Comparison of ENCODE assay signal across 23 mouse cellular contexts in genomic region chr9:35314254-35314653, GRCm38 (mm10). TPM values are rescaled to one million over a fixed set of nuclear protein-coding genes. Genes with fewer than 3 reads are reported as not detected.
DNase-seq lines count a peak whose midpoint lies in the region; ATAC-seq and TF ChIP-seq lines count a peak whose summit lies in the region.
"Had no signal": no experiment of that assay in that cellular context is flagged by ENCODE, and none has a peak within 500 bp of the region (broad histone marks: within the 10 kb centered on the region; RNA-seq: fewer than 3 reads in every experiment).

No protein-coding gene starts in this region.

- H3K4me1 ChIP-seq in forebrain, embryonic 10.5 days = peaks cover 66% of the 10 kb centered on the region
- H3K4me1 ChIP-seq in forebrain, postnatal 0 days (ENCODE audit: insufficient read depth) = 0 out of 2 replicates have a peak, but pooled peaks cover 4% of the 10 kb centered on the region
- H3K4me1 ChIP-seq in midbrain, embryonic 11.5 days (ENCODE audit: control insufficient read depth, insufficient read depth, low read length) = peaks cover 20% of the 10 kb centered on the region
- peaks cover 4% of the 10 kb centered on the region; the same call in 1 of the 2 replicates for H3K4me1 ChIP-seq in midbrain, embryonic 15.5 days
- peaks cover 44% of the 10 kb centered on the region for H3K4me1 ChIP-seq in forebrain, embryonic 15.5 days
- peaks cover 76% of the 10 kb centered on the region for H3K4me1 ChIP-seq in limb, embryonic 15.5 days

- 19% methylated on average over 1 of the region's 1 CpGs for WGBS in forebrain, embryonic 10.5 days
- 13% methylated on average over 1 of the region's 1 CpGs for WGBS in forebrain, postnatal 0 days
- WGBS in midbrain, embryonic 11.5 days = 56% methylated on average over 1 of the region's 1 CpGs
- WGBS in midbrain, embryonic 15.5 days = 17% methylated on average over 1 of the region's 1 CpGs
- 6% methylated on average over 1 of the region's 1 CpGs for WGBS in forebrain, embryonic 15.5 days
- WGBS in limb, embryonic 15.5 days = 67% methylated on average over 1 of the region's 1 CpGs

- no peak for DNase-seq in forebrain, embryonic 10.5 days (ENCODE audit: extremely low spot score, low spot score)
- DNase-seq in forebrain, postnatal 0 days = no peak
- no peak for DNase-seq in midbrain, embryonic 11.5 days (ENCODE audit: low spot score, missing footprints)
- no peak for DNase-seq in layer of hippocampus, postnatal 36 days
- no peak for DNase-seq in right cerebral cortex, postnatal 4 days
- DNase-seq: adrenal gland, postnatal 14 days; cerebellum, adult 9-10 months; heart, postnatal 14 days; kidney, postnatal 36 days; liver, postnatal 0 days; right cerebral cortex, postnatal 25 days; thymus, postnatal 25 days had no signal

- H3K27me3 ChIP-seq in forebrain, embryonic 10.5 days (ENCODE audit: poor library complexity, severe bottlenecking) = peaks cover 75% of the 10 kb centered on the region
- no peaks in the 10 kb centered on the region for H3K27me3 ChIP-seq in forebrain, postnatal 0 days (ENCODE audit: insufficient read depth, low read length)
- H3K27me3 ChIP-seq in midbrain, embryonic 11.5 days (ENCODE audit: control insufficient read depth, insufficient read depth, low read length) = peaks cover 5% of the 10 kb centered on the region; the same call in 1 of the 2 replicates
- H3K27me3 ChIP-seq in midbrain, embryonic 15.5 days (replicated peaks) = 0 out of 2 replicates have a peak, but pooled peaks cover 5% of the 10 kb centered on the region
- H3K27me3 ChIP-seq in forebrain, embryonic 15.5 days = peaks cover 4% of the 10 kb centered on the region; the same call in 1 of the 2 replicates
- H3K27me3 ChIP-seq in limb, embryonic 15.5 days = no peaks in the 10 kb centered on the region
- H3K27me3 ChIP-seq: heart, embryonic 13.5 days; kidney, embryonic 15.5 days had no signal

- H3K4me3 ChIP-seq in forebrain, embryonic 10.5 days = 0 out of 2 replicates have a peak overlapping the region, but pooled peaks have one; percentile 6
- H3K4me3 ChIP-seq in forebrain, postnatal 0 days (ENCODE audit: low read depth, low read length) = no peak overlapping the region
- H3K4me3 ChIP-seq in midbrain, embryonic 11.5 days (ENCODE audit: low read depth, low read length) = no peak overlapping the region
- no peak overlapping the region for H3K4me3 ChIP-seq in midbrain, embryonic 15.5 days
- H3K4me3 ChIP-seq in forebrain, embryonic 15.5 days = no peak overlapping the region
- no peak overlapping the region for H3K4me3 ChIP-seq in limb, embryonic 15.5 days
- H3K4me3 ChIP-seq: heart, embryonic 13.5 days; hindbrain, embryonic 15.5 days; kidney, embryonic 15.5 days; midbrain, embryonic 13.5 days; myocyte; neural tube, embryonic 13.5 days had no signal

- no peak overlapping the region for H3K4me2 ChIP-seq in forebrain, postnatal 0 days (ENCODE audit: low read depth)
- H3K4me2 ChIP-seq in midbrain, embryonic 11.5 days = no peak overlapping the region
- no peak overlapping the region for H3K4me2 ChIP-seq in midbrain, embryonic 15.5 days
- no peak overlapping the region for H3K4me2 ChIP-seq in forebrain, embryonic 15.5 days (replicated peaks)
- H3K4me2 ChIP-seq in limb, embryonic 15.5 days = no peak overlapping the region
- H3K4me2 ChIP-seq: heart, embryonic 13.5 days; hindbrain, embryonic 15.5 days; kidney, embryonic 15.5 days; liver, embryonic 11.5 days; midbrain, embryonic 13.5 days; neural tube, embryonic 13.5 days had no signal

- TF ChIP-seq CTCF in forebrain, postnatal 0 days (IDR thresholded peaks at IDR 0.05; ENCODE audit: low read depth) = no peak

- peak overlapping the region; percentile 82 for H3K27ac ChIP-seq in forebrain, embryonic 10.5 days
- no peak overlapping the region for H3K27ac ChIP-seq in forebrain, postnatal 0 days (ENCODE audit: low read depth, low read length)
- no peak overlapping the region for H3K27ac ChIP-seq in midbrain, embryonic 11.5 days (ENCODE audit: low read depth, low read length)
- H3K27ac ChIP-seq in midbrain, embryonic 15.5 days = no peak overlapping the region
- H3K27ac ChIP-seq in forebrain, embryonic 15.5 days (replicated peaks) = 0 out of 2 replicates have a peak overlapping the region, but pooled peaks have one; percentile 23
- H3K27ac ChIP-seq in limb, embryonic 15.5 days = peak overlapping the region; percentile 75; the same call in 1 of the 2 replicates
- H3K27ac ChIP-seq: heart, embryonic 13.5 days; hindbrain, embryonic 15.5 days; kidney, embryonic 15.5 days; midbrain, embryonic 13.5 days; neural tube, embryonic 13.5 days had no signal

- H3K9me3 ChIP-seq in forebrain, embryonic 10.5 days = no peaks in the 10 kb centered on the region
- H3K9me3 ChIP-seq in forebrain, postnatal 0 days (ENCODE audit: low read length) = no peaks in the 10 kb centered on the region
- H3K9me3 ChIP-seq in midbrain, embryonic 11.5 days (ENCODE audit: control insufficient read depth, low read length) = no peaks in the 10 kb centered on the region
- no peaks in the 10 kb centered on the region for H3K9me3 ChIP-seq in midbrain, embryonic 15.5 days
- H3K9me3 ChIP-seq in forebrain, embryonic 15.5 days = no peaks in the 10 kb centered on the region
- no peaks in the 10 kb centered on the region for H3K9me3 ChIP-seq in limb, embryonic 15.5 days
- H3K9me3 ChIP-seq: heart, embryonic 13.5 days; hindbrain, embryonic 15.5 days; kidney, embryonic 15.5 days; midbrain, embryonic 13.5 days; neural tube, embryonic 13.5 days had no signal

- ATAC-seq in forebrain, postnatal 0 days = no peak
- peak; percentile 58; the same call in 1 of the 2 replicates for ATAC-seq in midbrain, embryonic 11.5 days (ENCODE audit: low FRiP score)
- ATAC-seq in midbrain, embryonic 15.5 days (replicated peaks) = no peak
- 0 out of 2 replicates have a peak, but pooled peaks have one; percentile 29 for ATAC-seq in forebrain, embryonic 15.5 days (replicated peaks)
- ATAC-seq in limb, embryonic 15.5 days (ENCODE audit: insufficient number of reproducible peaks, low FRiP score, low TSS enrichment, low read depth) = no peak
- ATAC-seq: liver, postnatal 0 days; lung, postnatal 0 days; midbrain, embryonic 13.5 days had no signal

- no peak overlapping the region for H3K9ac ChIP-seq in forebrain, postnatal 0 days
- 0 out of 2 replicates have a peak overlapping the region, but pooled peaks have one; percentile 14 for H3K9ac ChIP-seq in midbrain, embryonic 11.5 days (ENCODE audit: low read length)
- H3K9ac ChIP-seq in midbrain, embryonic 15.5 days = no peak overlapping the region
- H3K9ac ChIP-seq in forebrain, embryonic 15.5 days (replicated peaks) = no peak overlapping the region
- no peak overlapping the region for H3K9ac ChIP-seq in limb, embryonic 15.5 days
- H3K9ac ChIP-seq: hindbrain, embryonic 15.5 days; kidney, embryonic 15.5 days; liver, postnatal 0 days; midbrain, embryonic 13.5 days; neural tube, embryonic 13.5 days had no signal

- H3K36me3 ChIP-seq in forebrain, embryonic 10.5 days (replicated peaks) = no peaks in the 10 kb centered on the region
- no peaks in the 10 kb centered on the region for H3K36me3 ChIP-seq in forebrain, postnatal 0 days (ENCODE audit: insufficient read depth)
- H3K36me3 ChIP-seq in midbrain, embryonic 11.5 days (ENCODE audit: control insufficient read depth, insufficient read depth, low read length) = no peaks in the 10 kb centered on the region
- H3K36me3 ChIP-seq in midbrain, embryonic 15.5 days (replicated peaks) = no peaks in the 10 kb centered on the region
- H3K36me3 ChIP-seq in forebrain, embryonic 15.5 days = no peaks in the 10 kb centered on the region
- no peaks in the 10 kb centered on the region for H3K36me3 ChIP-seq in limb, embryonic 15.5 days
- H3K36me3 ChIP-seq: heart, embryonic 13.5 days; hindbrain, embryonic 15.5 days; kidney, embryonic 15.5 days; midbrain, embryonic 13.5 days; neural tube, embryonic 13.5 days had no signal

RNA-seq across cellular contexts. Expression of gene Rpusd4, which starts 46.6 kb away (rescaled TPM):
- 33.3 TPM in 2 replicates for polyA plus RNA-seq in forebrain, embryonic 10.5 days (2016; fragmentation: Nextera tagmentation; extraction: Ambion mirVana)
- total RNA-seq in forebrain, postnatal 0 days (2014; rRNA removed) = 9.2 and 10.9 TPM in 2 replicates
- polyA plus RNA-seq in forebrain, postnatal 0 days (2015; fragmentation: Nextera tagmentation; extraction: Ambion mirVana) = 10.2 and 11.4 TPM in 2 replicates
- 29.6 and 29.8 TPM in 2 replicates for polyA plus RNA-seq in midbrain, embryonic 11.5 days (2014; fragmentation: Nextera tagmentation; extraction: Ambion mirVana)
- 17.3 and 18.8 TPM in 2 replicates for polyA plus RNA-seq in midbrain, embryonic 15.5 days (2015; fragmentation: Nextera tagmentation; extraction: Ambion mirVana)
- 20.3 and 23.6 TPM in 2 replicates for polyA plus RNA-seq in forebrain, embryonic 15.5 days (2015; fragmentation: Nextera tagmentation; extraction: Ambion mirVana)
- polyA plus RNA-seq in limb, embryonic 15.5 days (2015; fragmentation: Nextera tagmentation; extraction: Ambion mirVana) = 24.1 and 26.0 TPM in 2 replicates
- total RNA-seq in layer of hippocampus, postnatal 36 days (2021) = 10 to 100 TPM; 11.8 to 12.0 TPM

RNA-seq across cellular contexts. Expression of gene Fam118b, which starts 46.6 kb away (rescaled TPM):
- polyA plus RNA-seq in forebrain, embryonic 10.5 days (2016; fragmentation: Nextera tagmentation; extraction: Ambion mirVana) = 64.9 and 70.2 TPM in 2 replicates
- total RNA-seq in forebrain, postnatal 0 days (2014; rRNA removed) = 34.6 and 41.5 TPM in 2 replicates
- 49.7 and 59.7 TPM in 2 replicates for polyA plus RNA-seq in forebrain, postnatal 0 days (2015; fragmentation: Nextera tagmentation; extraction: Ambion mirVana)
- 82.0 and 82.2 TPM in 2 replicates for polyA plus RNA-seq in midbrain, embryonic 11.5 days (2014; fragmentation: Nextera tagmentation; extraction: Ambion mirVana)
- polyA plus RNA-seq in midbrain, embryonic 15.5 days (2015; fragmentation: Nextera tagmentation; extraction: Ambion mirVana) = 64.5 and 66.3 TPM in 2 replicates
- polyA plus RNA-seq in forebrain, embryonic 15.5 days (2015; fragmentation: Nextera tagmentation; extraction: Ambion mirVana) = 85.3 and 92.9 TPM in 2 replicates
- 38.5 and 38.9 TPM in 2 replicates for polyA plus RNA-seq in limb, embryonic 15.5 days (2015; fragmentation: Nextera tagmentation; extraction: Ambion mirVana)
- 10 to 100 TPM; 28.7 to 33.9 TPM for total RNA-seq in layer of hippocampus, postnatal 36 days (2021)

Comparison
In these comparisons a context has a peak if more than half of its experiments do, and no peak if none do; other contexts are left out.
1. H3K27ac ChIP-seq: peak in forebrain, embryonic 10.5 days (single experiment), forebrain, embryonic 15.5 days (single experiment) and limb, embryonic 15.5 days (single experiment); none in forebrain, postnatal 0 days (single experiment), midbrain, embryonic 11.5 days (single experiment) and midbrain, embryonic 15.5 days (single experiment).
2. ATAC-seq: peak in midbrain, embryonic 11.5 days (single experiment) and forebrain, embryonic 15.5 days (single experiment); none in forebrain, postnatal 0 days (single experiment), midbrain, embryonic 15.5 days (single experiment) and limb, embryonic 15.5 days (single experiment).